Mouse (Mus musculus) R1 (cell line): ENCODE results near the gene Lmo4.

Experiments used
- DNase-seq: peaks from one replicate; pipeline ENCODE4 v3.0.0-alpha.2; 2018; ENCODE audit warnings: low read depth, low spot score

Lmo4 gene

GRCm38 (mm10) chr3:144204413-144205311 lies at the start of gene Lmo4:
Lmo4 (minus strand) TSS chr3:144205220.
- peak; percentile 72 for DNase-seq

DNA sequence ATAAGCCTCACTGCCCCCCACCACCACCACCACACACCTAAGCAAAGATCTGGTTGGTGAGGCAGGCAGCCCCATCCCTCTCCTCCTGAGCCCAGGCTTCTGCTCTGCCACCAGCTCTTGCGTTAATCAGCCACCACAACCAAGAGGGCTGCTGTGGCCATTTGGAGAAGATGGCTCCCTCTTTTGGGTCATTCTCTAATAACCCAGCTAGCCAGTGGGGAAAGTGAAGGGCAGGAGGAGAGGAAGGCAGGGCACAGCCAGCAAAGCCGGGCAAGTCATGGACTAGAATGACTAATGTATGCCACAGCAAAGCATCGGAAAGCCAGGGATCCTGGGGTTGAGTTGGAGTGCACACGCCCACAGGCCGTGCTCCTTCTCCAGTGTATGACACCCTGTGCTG lies 49.3 kb upstream of the Lmo4 start:
- DNase-seq, result no peak

DNA sequence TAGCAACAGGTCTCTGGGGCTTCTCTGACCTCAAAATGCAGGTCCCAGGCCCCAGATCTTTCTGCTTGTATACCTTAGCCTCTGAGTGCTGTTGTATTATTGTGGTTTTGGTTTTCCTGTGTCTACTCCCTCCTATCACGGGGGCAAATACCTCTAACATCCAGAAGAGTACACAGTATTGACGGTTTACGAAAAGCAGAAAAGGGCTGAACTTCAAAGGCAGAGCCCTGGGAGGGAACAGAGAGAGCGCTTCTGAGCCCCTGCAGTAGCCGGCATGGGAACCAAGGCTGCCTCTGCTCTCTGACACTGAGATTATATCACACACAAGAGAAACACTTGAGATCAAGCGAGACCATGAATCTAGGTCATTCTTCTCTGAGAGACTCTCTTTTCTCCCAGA lies 48.0 kb upstream of the Lmo4 start:
- no peak for DNase-seq

DNA sequence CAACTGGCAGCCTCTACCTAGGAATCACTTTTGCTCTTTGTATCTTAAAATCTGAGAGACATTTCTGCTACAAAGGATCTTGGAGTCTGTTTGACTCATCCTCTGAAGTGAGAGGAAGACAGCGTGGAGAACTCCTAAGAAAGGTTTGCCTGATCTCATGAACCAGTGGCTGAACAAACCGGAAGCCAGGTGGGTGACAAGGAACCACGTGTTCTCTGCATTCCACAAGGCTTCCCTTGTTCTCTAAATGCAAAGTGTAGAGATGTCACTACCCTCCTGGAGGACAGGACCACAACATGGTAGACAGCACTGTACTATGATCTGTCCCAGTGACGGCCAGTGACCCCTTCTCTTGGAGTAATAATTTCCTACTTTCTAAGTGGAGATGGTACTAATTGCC lies 47.1 kb upstream of the Lmo4 start:
- DNase-seq, result no peak

DNA sequence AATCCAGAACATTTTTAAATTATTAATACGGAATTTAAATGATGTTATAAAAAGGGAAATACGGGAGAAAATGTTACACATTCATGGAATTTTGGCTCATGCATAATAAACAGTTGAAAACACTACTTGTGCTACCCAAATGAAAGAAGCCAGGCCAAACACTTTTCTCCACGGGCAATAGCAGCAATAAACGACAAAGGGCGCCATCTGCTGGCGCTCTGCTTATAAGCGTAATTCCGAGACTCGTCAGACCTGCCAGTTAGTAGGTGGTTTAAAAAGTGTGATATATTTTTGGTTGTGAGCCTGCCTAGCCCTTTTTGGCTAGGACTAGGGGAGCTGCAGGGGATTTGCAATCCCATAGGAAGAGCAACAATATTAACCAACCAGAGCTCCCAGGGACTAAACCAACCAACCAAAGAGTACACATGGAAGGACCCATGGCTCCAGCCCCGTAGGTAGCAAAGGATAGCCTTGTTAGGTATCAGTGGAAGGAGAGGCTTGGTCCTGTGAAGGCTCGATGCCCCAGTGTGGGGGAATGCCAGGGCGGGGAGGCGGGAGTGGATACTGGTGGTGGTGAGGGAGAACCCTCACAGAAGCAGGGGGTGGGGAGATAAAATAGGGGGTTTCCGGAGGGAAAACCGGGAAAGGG lies 37.1 kb upstream of the Lmo4 start:
- peak; percentile 71 for DNase-seq

DNA sequence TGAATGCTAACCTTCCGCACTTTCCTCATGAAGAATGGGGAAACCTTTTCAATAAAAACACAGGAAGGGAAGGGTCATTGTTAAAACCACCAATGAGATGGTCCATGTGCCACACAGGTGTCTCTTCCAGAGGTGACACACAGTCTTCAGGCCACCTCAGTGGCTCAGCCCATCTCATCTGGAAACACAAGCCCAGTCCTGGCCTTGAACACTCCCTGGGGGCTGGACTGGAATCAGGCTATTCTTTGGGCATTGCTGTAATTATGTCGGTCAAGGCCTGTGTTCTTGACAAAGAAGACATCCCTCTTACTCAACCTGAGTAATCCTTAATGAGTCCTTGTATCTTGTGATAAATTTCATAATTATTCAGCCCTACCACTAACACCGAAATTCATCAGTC lies 36.1 kb upstream of the Lmo4 start:
- DNase-seq, result no peak

GRCm38 (mm10) chr3:144238482-144238881 lies 33.5 kb upstream of the Lmo4 start:
- no peak for DNase-seq

GRCm38 (mm10) chr3:144232347-144233008 lies 27.5 kb upstream of the Lmo4 start:
- DNase-seq, result no peak

GRCm38 (mm10) chr3:144231931-144232330 lies 26.9 kb upstream of the Lmo4 start:
- no peak for DNase-seq

- DNase-seq, result no peak
Observed at GRCm38 (mm10) chr3:144231419-144231818, 26.4 kb upstream of the Lmo4 start.

GRCm38 (mm10) chr3:144230016-144230415 lies 25.0 kb upstream of the Lmo4 start:
- DNase-seq, result no peak

DNA sequence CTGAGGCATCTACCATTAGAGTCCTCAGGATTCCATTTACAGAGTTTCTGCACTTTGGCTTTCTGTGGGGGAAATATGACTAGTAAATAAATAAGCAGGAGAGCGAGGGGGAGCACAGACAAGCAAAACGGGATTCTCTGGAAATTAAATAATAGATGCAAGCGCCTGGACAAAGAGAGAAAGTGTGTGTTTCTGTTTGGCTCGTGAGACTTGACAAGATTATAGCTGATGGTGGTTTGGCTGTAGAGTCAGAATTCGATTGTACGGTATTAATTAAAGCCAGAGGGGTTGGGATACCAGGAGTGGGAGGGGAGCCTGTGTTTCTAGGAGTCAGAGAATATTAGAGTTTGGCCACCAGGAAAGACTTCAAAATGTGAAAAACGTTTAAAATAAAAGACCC lies 24.3 kb upstream of the Lmo4 start:
- DNase-seq, result no peak

DNA sequence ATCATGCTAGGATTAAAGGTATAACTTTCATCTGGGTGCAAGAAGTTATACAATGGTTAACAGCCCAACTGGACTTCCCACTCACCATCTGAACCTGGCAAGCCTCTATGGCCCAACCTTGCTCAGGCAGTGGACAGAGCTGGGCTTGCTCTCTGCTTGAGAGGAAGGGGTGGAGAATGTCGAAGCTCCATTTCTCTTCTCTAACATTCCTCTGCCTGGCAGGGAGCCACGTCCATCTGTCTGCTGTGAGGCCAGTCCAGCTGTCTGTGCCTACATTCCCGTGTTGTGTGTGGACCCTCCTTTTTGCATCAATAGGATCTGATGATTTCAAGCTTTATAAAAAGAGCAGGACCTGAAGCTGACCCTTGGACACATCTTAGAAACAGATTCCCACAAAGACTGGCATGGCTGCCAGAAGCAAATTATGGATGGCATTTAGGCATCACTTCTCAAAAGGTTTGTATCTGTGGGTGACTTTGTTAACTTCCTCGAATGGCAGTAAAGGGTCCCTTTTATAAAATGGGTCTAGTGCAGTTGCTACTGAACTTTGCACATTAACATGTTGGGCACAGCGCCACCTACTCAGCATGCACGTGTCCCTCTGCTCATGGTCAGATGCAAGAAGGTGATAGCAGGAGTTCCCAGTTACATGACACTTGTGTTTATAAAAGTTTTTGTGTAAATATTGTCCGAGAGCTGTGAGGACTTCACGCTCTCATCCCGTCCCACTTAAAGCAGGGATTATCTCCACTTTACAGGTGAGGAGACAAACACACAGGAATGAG lies 20.6 kb upstream of the Lmo4 start:
- DNase-seq, result no peak

DNA sequence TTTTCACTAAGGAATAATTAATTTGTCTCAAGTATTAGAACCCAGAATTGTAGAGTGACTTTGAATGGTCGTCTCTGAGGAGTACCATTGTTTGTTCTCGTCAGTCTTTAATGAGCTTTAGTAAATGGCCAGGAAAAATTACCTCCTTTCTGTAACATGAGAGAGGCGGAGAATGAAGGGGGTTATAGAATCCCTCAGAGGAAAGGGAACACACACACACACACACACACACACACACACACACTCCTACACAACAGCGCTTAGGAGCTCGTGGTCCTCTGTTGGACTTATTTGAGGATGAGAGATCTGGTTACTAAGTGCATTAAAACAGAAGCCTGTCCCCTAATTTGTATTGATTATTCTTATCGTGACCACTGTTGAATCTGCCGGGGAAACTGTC lies 19.6 kb upstream of the Lmo4 start:
- no peak for DNase-seq

GRCm38 (mm10) chr3:144223377-144224105 lies 18.5 kb upstream of the Lmo4 start:
- DNase-seq, result no peak

- no peak for DNase-seq
Observed at GRCm38 (mm10) chr3:144222381-144222780, 17.4 kb upstream of the Lmo4 start.

GRCm38 (mm10) chr3:144207498-144207897 lies 2.5 kb upstream of the Lmo4 start:
- DNase-seq, result peak; percentile 81

- no peak for DNase-seq
Observed at GRCm38 (mm10) chr3:144206942-144207341, 1.9 kb upstream of the Lmo4 start.

- DNase-seq, result no peak
Observed at GRCm38 (mm10) chr3:144206261-144206660, 1.2 kb upstream of the Lmo4 start.

DNA sequence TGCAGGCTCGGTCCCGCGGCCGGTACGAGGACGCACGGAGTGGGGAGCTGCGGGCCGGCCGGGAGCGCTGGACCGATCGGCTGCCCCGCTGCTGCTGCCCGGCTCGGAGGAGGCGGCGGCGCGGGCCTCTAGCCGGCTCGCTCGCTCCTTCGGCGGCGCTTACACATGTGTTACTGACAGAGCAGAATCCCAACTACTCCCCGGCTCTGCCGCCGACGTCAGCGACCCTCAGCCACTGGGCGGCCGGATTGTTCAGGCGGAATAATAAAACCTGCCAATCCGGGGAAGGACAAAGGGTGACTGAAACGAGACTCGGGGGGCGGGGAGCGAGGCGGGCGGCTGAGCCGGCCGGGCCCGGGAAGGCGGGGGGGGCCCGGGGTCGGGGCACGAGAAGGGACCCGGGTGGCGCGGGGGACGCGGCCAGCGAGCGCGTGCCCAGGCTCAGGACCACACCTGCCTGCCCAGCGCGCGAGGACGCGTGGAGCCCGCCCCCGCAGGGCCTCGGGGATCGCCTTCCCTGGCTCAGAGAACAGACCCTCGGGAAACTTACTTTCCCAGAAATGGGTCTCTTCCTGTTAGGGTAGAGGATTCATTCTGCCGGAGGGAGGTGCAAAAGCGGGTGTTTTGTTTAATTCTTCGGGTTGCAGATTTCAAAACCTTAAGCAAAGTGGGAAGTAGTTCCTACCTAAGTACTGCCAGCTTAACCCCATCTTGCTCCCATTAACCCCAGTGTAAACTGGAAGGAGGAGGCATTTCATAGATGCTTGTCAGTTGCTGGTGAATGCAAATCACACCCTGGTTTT lies 532 bp upstream of the Lmo4 start:
- peak; percentile 96 for DNase-seq
